17 mouse cellular contexts compared by ENCODE assay signal in the genomic region with DNA sequence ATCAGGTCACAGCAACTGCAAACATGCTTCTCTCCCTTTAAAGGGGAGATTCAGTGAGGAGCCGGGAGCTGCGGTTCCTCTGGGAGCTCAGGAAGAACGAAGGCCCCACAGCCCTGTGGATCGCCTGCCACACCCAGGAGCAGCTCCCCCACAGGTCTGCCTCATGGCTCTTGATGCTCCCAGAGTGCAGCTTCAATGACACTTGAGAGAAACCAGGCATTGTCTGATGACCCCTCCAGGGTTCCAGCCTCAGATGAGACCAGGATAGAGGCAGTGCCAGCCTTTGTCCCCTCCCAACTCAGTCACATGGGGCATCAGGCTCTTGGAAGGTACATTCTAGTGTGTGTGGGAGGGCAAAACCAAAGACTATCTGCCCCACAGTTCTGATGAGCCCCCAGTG. TPM values are rescaled to one million over a fixed set of nuclear protein-coding genes. Genes with fewer than 3 reads are reported as not detected.
DNase-seq lines count a peak whose midpoint lies in the region; ATAC-seq lines count a peak whose summit lies in the region.
"Had no signal": no experiment of that assay in that cellular context is flagged by ENCODE, and none has a peak within 500 bp of the region (broad histone marks: within the 10 kb centered on the region; RNA-seq: fewer than 3 reads in every experiment).

No protein-coding gene starts in this region.

- no peak overlapping the region for H3K4me3 ChIP-seq in hindbrain, embryonic 13.5 days
- no peak overlapping the region for H3K4me3 ChIP-seq in hindbrain, embryonic 14.5 days (replicated peaks; ENCODE audit: low read length)
- H3K4me3 ChIP-seq in embryonic facial prominence, embryonic 13.5 days: no peak overlapping the region

- WGBS in hindbrain, embryonic 13.5 days: 71% methylated on average over 4 of the region's 4 CpGs
- 66% methylated on average over 4 of the region's 4 CpGs for WGBS in hindbrain, embryonic 14.5 days
- WGBS in embryonic facial prominence, embryonic 13.5 days: 44% methylated on average over 4 of the region's 4 CpGs

- no peak overlapping the region; the same call in 1 of the 2 replicates for H3K27ac ChIP-seq in hindbrain, embryonic 13.5 days
- H3K27ac ChIP-seq in hindbrain, embryonic 14.5 days: no peak overlapping the region
- H3K27ac ChIP-seq in embryonic facial prominence, embryonic 13.5 days: peak overlapping the region; percentile 79

- peaks cover 36% of the 10 kb centered on the region for H3K4me1 ChIP-seq in hindbrain, embryonic 13.5 days (replicated peaks)
- H3K4me1 ChIP-seq in hindbrain, embryonic 14.5 days (replicated peaks; ENCODE audit: control insufficient read depth, insufficient read depth, low read length): peaks cover 25% of the 10 kb centered on the region
- peaks cover 24% of the 10 kb centered on the region for H3K4me1 ChIP-seq in embryonic facial prominence, embryonic 13.5 days

- peaks cover 6% of the 10 kb centered on the region; the same call in 1 of the 2 replicates for H3K36me3 ChIP-seq in hindbrain, embryonic 13.5 days
- no peaks in the 10 kb centered on the region; the same call in 1 of the 2 replicates for H3K36me3 ChIP-seq in hindbrain, embryonic 14.5 days (replicated peaks; ENCODE audit: control insufficient read depth, insufficient read depth)
- no peaks in the 10 kb centered on the region for H3K36me3 ChIP-seq in embryonic facial prominence, embryonic 13.5 days

- H3K4me2 ChIP-seq in hindbrain, embryonic 13.5 days: no peak overlapping the region
- H3K4me2 ChIP-seq in hindbrain, embryonic 14.5 days (replicated peaks): no peak overlapping the region
- H3K4me2 ChIP-seq in embryonic facial prominence, embryonic 13.5 days: no peak overlapping the region

- H3K27me3 ChIP-seq in hindbrain, embryonic 13.5 days: no peaks in the 10 kb centered on the region
- H3K27me3 ChIP-seq in hindbrain, embryonic 14.5 days (ENCODE audit: control insufficient read depth, insufficient read depth, low read length): no peaks in the 10 kb centered on the region
- no peaks in the 10 kb centered on the region for H3K27me3 ChIP-seq in embryonic facial prominence, embryonic 13.5 days

- peak; percentile 75 for DNase-seq in cerebellum, adult 9-10 months
- DNase-seq in hindbrain, embryonic 14.5 days (ENCODE audit: low spot score): no peak
- DNase-seq in MN1 (ENCODE audit: low spot score): peak; percentile 73
- no peak for DNase-seq in kidney, adult 9 months
- DNase-seq in retina, embryonic 14.5 days (ENCODE audit: low spot score): no peak
- DNase-seq: adrenal gland, postnatal 36 days; B cell, adult 2 months; heart, adult 11 months; heart, postnatal 10 days; kidney, postnatal 14 days; left cerebral cortex, postnatal 4 days; liver, postnatal 0 days; lung, postnatal 36 days had no signal

- no peaks in the 10 kb centered on the region for H3K9me3 ChIP-seq in hindbrain, embryonic 13.5 days
- no peaks in the 10 kb centered on the region for H3K9me3 ChIP-seq in hindbrain, embryonic 14.5 days (ENCODE audit: control insufficient read depth, low read length)
- no peaks in the 10 kb centered on the region for H3K9me3 ChIP-seq in embryonic facial prominence, embryonic 13.5 days

- no peak for ATAC-seq in cerebellum, adult (ENCODE audit: insufficient number of reproducible peaks, low FRiP score, low TSS enrichment)
- ATAC-seq in hindbrain, embryonic 13.5 days (ENCODE audit: low FRiP score): no peak
- no peak for ATAC-seq in hindbrain, embryonic 14.5 days (ENCODE audit: low FRiP score)
- no peak for ATAC-seq in embryonic facial prominence, embryonic 13.5 days (ENCODE audit: insufficient number of reproducible peaks, insufficient read depth, low FRiP score, low TSS enrichment, low read depth)
- ATAC-seq: intestine, embryonic 16.5 days; liver, postnatal 0 days had no signal

- 0 out of 2 replicates have a peak overlapping the region, but pooled peaks have one; percentile 10 for H3K9ac ChIP-seq in hindbrain, embryonic 13.5 days
- H3K9ac ChIP-seq in hindbrain, embryonic 14.5 days: no peak overlapping the region
- H3K9ac ChIP-seq in embryonic facial prominence, embryonic 13.5 days: no peak overlapping the region
- H3K9ac ChIP-seq: liver, postnatal 0 days had no signal

RNA-seq across cellular contexts. Expression of a gene that starts 52.4 kb away (rescaled TPM):
- polyA plus RNA-seq in hindbrain, embryonic 13.5 days (2015; fragmentation: Nextera tagmentation; extraction: Ambion mirVana): 78.8 and 84.8 TPM in 2 replicates
- polyA plus RNA-seq in hindbrain, embryonic 14.5 days (2014; fragmentation: Nextera tagmentation; extraction: Ambion mirVana): 69.0 and 76.0 TPM in 2 replicates
- polyA plus RNA-seq in embryonic facial prominence, embryonic 13.5 days (2015; fragmentation: Nextera tagmentation; extraction: Ambion mirVana): 77.4 and 80.0 TPM in 2 replicates

RNA-seq across cellular contexts. Expression of a gene that starts 59.2 kb away (rescaled TPM):
- polyA plus RNA-seq in hindbrain, embryonic 13.5 days (2015; fragmentation: Nextera tagmentation; extraction: Ambion mirVana): 63.3 and 69.2 TPM in 2 replicates
- polyA plus RNA-seq in hindbrain, embryonic 14.5 days (2014; fragmentation: Nextera tagmentation; extraction: Ambion mirVana): 73.9 and 80.8 TPM in 2 replicates
- polyA plus RNA-seq in embryonic facial prominence, embryonic 13.5 days (2015; fragmentation: Nextera tagmentation; extraction: Ambion mirVana): 10.9 and 12.4 TPM in 2 replicates

Comparison
In these comparisons a context has a peak if more than half of its experiments do, and no peak if none do; other contexts are left out.
1. DNase-seq: peak in cerebellum, adult 9-10 months (single experiment) and MN1 (single experiment); none in hindbrain, embryonic 14.5 days (single experiment), kidney, adult 9 months (single experiment) and retina, embryonic 14.5 days (single experiment).